Mouse (Mus musculus) CH12.LX (cell line): Measurements from ENCODE around the gene Ilkap.

Experiments used
- CHD1 ChIP-seq: IDR thresholded peaks from 2 replicates; pipeline ENCODE4 v1.6.1; 2012; ENCODE audit warnings: low read depth, low read length, improper control_type of control experiment, inconsistent platforms
- CHD2 ChIP-seq: IDR thresholded peaks from 2 replicates; pipeline ENCODE4 v1.6.1; 2011; ENCODE audit warnings: low read length, improper control_type of control experiment
- CTCF ChIP-seq, 2 experiments: IDR thresholded peaks in 1 of 2; conservative IDR thresholded peaks in 1 of 2; 2 replicates each; pipeline ENCODE4 v1.5.1; 2011 to 2012; ENCODE audit warnings: low read depth in 2 of 2, low read length in 2 of 2, improper control_type of control experiment in 1 of 2, inconsistent platforms in 1 of 2, mild to moderate bottlenecking in 1 of 2, moderate library complexity in 1 of 2
- EP300 ChIP-seq: IDR thresholded peaks from 2 replicates; pipeline ENCODE4 v1.6.1; 2011; ENCODE audit warnings: low read length, improper control_type of control experiment
- JUND ChIP-seq: conservative IDR thresholded peaks from 2 replicates; pipeline ENCODE4 v1.6.1; 2011; ENCODE audit warnings: low read depth, low read length, improper control_type of control experiment
- KAT2A ChIP-seq: IDR thresholded peaks from 2 replicates; pipeline ENCODE4 v1.6.1; 2012; ENCODE audit warnings: low read length, improper control_type of control experiment, inconsistent platforms; ENCODE audit not compliant: insufficient replicate concordance
- POLR2A ChIP-seq: IDR thresholded peaks from 2 replicates; pipeline ENCODE4 v1.6.1; 2011; ENCODE audit warnings: low read depth, mild to moderate bottlenecking, improper control_type of control experiment, low read length
- RAD21 ChIP-seq: IDR thresholded peaks from 2 replicates; pipeline ENCODE4 v1.6.1; 2011; ENCODE audit warnings: low read depth, mild to moderate bottlenecking, low read length, improper control_type of control experiment, moderate library complexity
- TCF12 ChIP-seq: IDR thresholded peaks from 2 replicates; pipeline ENCODE4 v1.6.1; 2014; ENCODE audit warnings: low read depth, mild to moderate bottlenecking, inconsistent platforms, low read length, improper control_type of control experiment
- ZC3H11A ChIP-seq: IDR thresholded peaks from 2 replicates; pipeline ENCODE4 v1.6.1; 2012; ENCODE audit warnings: low read depth, mild to moderate bottlenecking, inconsistent platforms, low read length, improper control_type of control experiment
- ZKSCAN1 ChIP-seq: IDR thresholded peaks from 2 replicates; pipeline ENCODE4 v1.6.1; 2012; ENCODE audit warnings: low read depth, inconsistent platforms, low read length, improper control_type of control experiment, borderline replicate concordance
- ZMIZ1 ChIP-seq: IDR thresholded peaks from 2 replicates; pipeline ENCODE4 v1.6.1; 2012; ENCODE audit warnings: low read depth, mild to moderate bottlenecking, inconsistent platforms, low read length, improper control_type of control experiment
- ZNF384 ChIP-seq: IDR thresholded peaks from 2 replicates; pipeline ENCODE4 v1.6.1; 2012; ENCODE audit warnings: low read depth, low read length, improper control_type of control experiment, inconsistent platforms

GRCm38 (mm10) chr1:91414903-91415302 lies 16.3 kb upstream of the Ilkap start:
- TF ChIP-seq KAT2A (no peak), POLR2A (no peak), JUND (no peak), ZNF384 (no peak), ZMIZ1 (no peak), EP300 (no peak), CHD1 (no peak), CTCF (conservative IDR thresholded peaks at IDR 0.05 in 1 of 2, IDR thresholded peaks at IDR 0.05 in 1 of 2; ENCODE audit: low read depth in 2 of 2, low read length in 2 of 2) (no peak), ZC3H11A (no peak), RAD21 (no peak), TCF12 (no peak), CHD2 (no peak), ZKSCAN1 (no peak)
